In the genomic region with DNA sequence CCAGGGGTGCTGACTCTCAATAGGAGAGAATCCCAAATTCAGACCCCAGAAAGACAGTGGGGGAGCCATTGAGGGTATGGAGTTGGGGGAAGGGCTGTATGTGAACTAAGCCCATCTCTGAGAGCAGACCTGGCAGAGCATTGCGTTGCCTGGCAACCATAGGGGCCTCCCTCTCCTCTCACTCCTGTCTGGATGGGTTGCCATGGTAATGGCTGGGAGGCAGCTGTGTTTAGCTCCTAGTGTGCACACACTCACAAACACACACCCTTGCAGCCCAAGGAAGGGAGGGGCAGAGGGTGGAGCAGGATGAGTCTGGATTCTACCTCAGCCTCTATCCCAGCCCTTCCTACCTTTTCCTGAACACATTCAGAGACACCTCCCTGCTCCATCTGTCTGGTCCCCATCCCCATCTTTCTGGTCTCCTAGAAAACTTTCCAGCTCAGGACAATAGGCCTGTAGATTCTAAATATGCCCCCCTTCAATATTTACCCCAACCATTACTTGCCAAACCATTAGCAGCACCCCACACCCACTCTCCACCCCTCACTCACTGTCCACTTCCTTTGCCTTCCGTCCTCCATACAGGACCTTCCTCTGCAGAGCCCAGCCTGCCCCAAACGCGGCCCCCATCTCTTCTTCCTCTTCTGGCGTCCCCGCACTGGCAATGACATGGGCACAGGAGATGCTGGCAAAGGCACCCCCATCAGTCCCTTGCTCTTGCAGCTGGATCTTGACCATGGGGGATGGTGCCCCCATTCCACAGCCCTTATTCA, we compare ENCODE assay signal across 8 mouse cellular contexts. TPM values are rescaled to one million over a fixed set of nuclear protein-coding genes. Genes with fewer than 3 reads are reported as not detected.
DNase-seq lines count a peak whose midpoint lies in the region; ATAC-seq and TF ChIP-seq lines count a peak whose summit lies in the region.

No protein-coding gene starts in this region.

- H3K27ac ChIP-seq in forebrain, embryonic 11.5 days (ENCODE audit: low read depth, low read length) = peak overlapping the region; percentile 97
- peak overlapping the region; percentile 95 for H3K27ac ChIP-seq in layer of hippocampus, adult 2 months
- peak overlapping the region; percentile 97 for H3K27ac ChIP-seq in midbrain, embryonic 11.5 days (ENCODE audit: low read depth, low read length)

- H3K36me3 ChIP-seq in forebrain, embryonic 11.5 days (ENCODE audit: control insufficient read depth, insufficient read depth, low read length) = peaks cover 2% of the 10 kb centered on the region; the same call in 1 of the 2 replicates
- H3K36me3 ChIP-seq in midbrain, embryonic 11.5 days (ENCODE audit: control insufficient read depth, insufficient read depth, low read length) = peaks cover 7% of the 10 kb centered on the region; the same call in 1 of the 2 replicates

- WGBS in forebrain, embryonic 11.5 days = 49% methylated on average over 6 of the region's 6 CpGs
- 66% methylated on average over 6 of the region's 6 CpGs for WGBS in midbrain, embryonic 11.5 days

- DNase-seq in embryo, embryonic 10 days (ENCODE audit: low spot score) = peak; percentile 94
- peak; percentile 94 for DNase-seq in forebrain, embryonic 11.5 days (ENCODE audit: low spot score)
- peak; percentile 89 to 96 for DNase-seq in layer of hippocampus, adult 2 months (ENCODE audit: low spot score in 2 of 2)
- DNase-seq in midbrain, embryonic 11.5 days (ENCODE audit: low spot score, missing footprints) = peak; percentile 98
- peak; percentile 97 for DNase-seq in telencephalon, adult 2 months (ENCODE audit: low read depth, low spot score)
- DNase-seq in gastrocnemius, postnatal 10 days = no peak
- DNase-seq in kidney, adult 9 months = no peak
- no peak for DNase-seq in heart, postnatal 14 days

- peak; percentile 97 for ATAC-seq in forebrain, embryonic 11.5 days (replicated peaks; ENCODE audit: low FRiP score)
- peak; percentile 97 for ATAC-seq in midbrain, embryonic 11.5 days (ENCODE audit: low FRiP score)

- H3K9ac ChIP-seq in forebrain, embryonic 11.5 days (ENCODE audit: low read length) = peak overlapping the region; percentile 48
- peak overlapping the region; percentile 59 for H3K9ac ChIP-seq in midbrain, embryonic 11.5 days (ENCODE audit: low read length)

- no peaks in the 10 kb centered on the region for H3K9me3 ChIP-seq in forebrain, embryonic 11.5 days (ENCODE audit: control insufficient read depth, low read length)
- no peaks in the 10 kb centered on the region for H3K9me3 ChIP-seq in midbrain, embryonic 11.5 days (ENCODE audit: control insufficient read depth, low read length)

- intact Hi-C loops in heart, postnatal 14 days (cut with DNase I) = no loop called here

- peak overlapping the region; percentile 13; the same call in 1 of the 2 replicates for H3K4me3 ChIP-seq in forebrain, embryonic 11.5 days (ENCODE audit: low read depth, low read length)
- peak overlapping the region; percentile 48 for H3K4me3 ChIP-seq in layer of hippocampus, adult 2 months
- H3K4me3 ChIP-seq in midbrain, embryonic 11.5 days (ENCODE audit: low read depth, low read length) = peak overlapping the region; percentile 15; the same call in 1 of the 2 replicates

- TF ChIP-seq CTCF in layer of hippocampus, adult 2 months (conservative IDR thresholded peaks at IDR 0.05) = no peak

- no peaks in the 10 kb centered on the region for H3K27me3 ChIP-seq in forebrain, embryonic 11.5 days (ENCODE audit: control insufficient read depth, insufficient read depth, low read length)
- H3K27me3 ChIP-seq in midbrain, embryonic 11.5 days (ENCODE audit: control insufficient read depth, insufficient read depth, low read length) = no peaks in the 10 kb centered on the region

- H3K4me2 ChIP-seq in forebrain, embryonic 11.5 days (ENCODE audit: low read depth, low read length, severe bottlenecking) = peak overlapping the region; percentile 42
- H3K4me2 ChIP-seq in midbrain, embryonic 11.5 days = peak overlapping the region; percentile 42

- peaks cover 45% of the 10 kb centered on the region for H3K4me1 ChIP-seq in forebrain, embryonic 11.5 days (replicated peaks; ENCODE audit: control insufficient read depth, insufficient read depth, low read length)
- peaks cover 53% of the 10 kb centered on the region for H3K4me1 ChIP-seq in midbrain, embryonic 11.5 days (ENCODE audit: control insufficient read depth, insufficient read depth, low read length)

RNA-seq across cellular contexts. Expression of a gene that starts 6.9 kb away (rescaled TPM):
- 3.8 and 4.4 TPM in 2 replicates for polyA plus RNA-seq in forebrain, embryonic 11.5 days (2014; fragmentation: Nextera tagmentation; extraction: Ambion mirVana)
- total RNA-seq in layer of hippocampus, adult 2 months (2021) = 10 to 100 TPM; 70.4 to 72.5 TPM
- polyA plus RNA-seq in midbrain, embryonic 11.5 days (2014; fragmentation: Nextera tagmentation; extraction: Ambion mirVana) = 4.8 TPM in 2 replicates
- total RNA-seq in gastrocnemius, postnatal 10 days (2021) = under 1 TPM; 0.45 to 0.75 TPM
- total RNA-seq in heart, postnatal 14 days (2021) = 1 to 10 TPM; 1.4 to 1.8 TPM

RNA-seq across cellular contexts. Expression of a gene that starts 11.1 kb away (rescaled TPM):
- 81.1 and 83.5 TPM in 2 replicates for polyA plus RNA-seq in forebrain, embryonic 11.5 days (2014; fragmentation: Nextera tagmentation; extraction: Ambion mirVana)
- total RNA-seq in layer of hippocampus, adult 2 months (2021) = 100 to 1,000 TPM; 160 to 174 TPM
- 47.0 and 62.9 TPM in 2 replicates for polyA plus RNA-seq in midbrain, embryonic 11.5 days (2014; fragmentation: Nextera tagmentation; extraction: Ambion mirVana)
- 100 to 1,000 TPM; 189 to 203 TPM for total RNA-seq in gastrocnemius, postnatal 10 days (2021)
- 100 to 1,000 TPM; 287 to 312 TPM for total RNA-seq in heart, postnatal 14 days (2021)

RNA-seq across cellular contexts. Expression of a gene that starts 44.2 kb away (rescaled TPM):
- polyA plus RNA-seq in forebrain, embryonic 11.5 days (2014; fragmentation: Nextera tagmentation; extraction: Ambion mirVana) = 72.8 and 77.9 TPM in 2 replicates
- 10 to 100 TPM; 19.8 to 25.4 TPM for total RNA-seq in layer of hippocampus, adult 2 months (2021)
- 73.3 and 83.1 TPM in 2 replicates for polyA plus RNA-seq in midbrain, embryonic 11.5 days (2014; fragmentation: Nextera tagmentation; extraction: Ambion mirVana)
- 10 to 100 TPM in 1 of 2 experiments, 1 to 10 TPM in 1; 9.8 to 13.5 TPM for total RNA-seq in gastrocnemius, postnatal 10 days (2021)
- 10 to 100 TPM; 13.9 to 14.0 TPM for total RNA-seq in heart, postnatal 14 days (2021)

RNA-seq across cellular contexts. Expression of a gene that starts 49.9 kb away (rescaled TPM):
- polyA plus RNA-seq in forebrain, embryonic 11.5 days (2014; fragmentation: Nextera tagmentation; extraction: Ambion mirVana) = 23.5 and 26.0 TPM in 2 replicates
- 10 to 100 TPM; 64.1 to 67.3 TPM for total RNA-seq in layer of hippocampus, adult 2 months (2021)
- polyA plus RNA-seq in midbrain, embryonic 11.5 days (2014; fragmentation: Nextera tagmentation; extraction: Ambion mirVana) = 13.6 and 14.9 TPM in 2 replicates
- 1 to 10 TPM; 4.3 to 5.9 TPM for total RNA-seq in gastrocnemius, postnatal 10 days (2021)
- total RNA-seq in heart, postnatal 14 days (2021) = 10 to 100 TPM; 13.0 to 13.9 TPM

RNA-seq across cellular contexts. Expression of a gene that starts 53.0 kb away (rescaled TPM):
- polyA plus RNA-seq in forebrain, embryonic 11.5 days (2014; fragmentation: Nextera tagmentation; extraction: Ambion mirVana) = 11.9 and 12.4 TPM in 2 replicates
- total RNA-seq in layer of hippocampus, adult 2 months (2021) = 10 to 100 TPM; 43.6 to 49.2 TPM
- polyA plus RNA-seq in midbrain, embryonic 11.5 days (2014; fragmentation: Nextera tagmentation; extraction: Ambion mirVana) = 11.4 and 11.5 TPM in 2 replicates
- 10 to 100 TPM; 22.4 to 22.8 TPM for total RNA-seq in gastrocnemius, postnatal 10 days (2021)
- total RNA-seq in heart, postnatal 14 days (2021) = 10 to 100 TPM; 32.7 to 33.0 TPM

Comparison
In these comparisons a context has a peak if more than half of its experiments do, and no peak if none do; other contexts are left out.
1. DNase-seq: peak in embryo, embryonic 10 days (single experiment), forebrain, embryonic 11.5 days (single experiment), layer of hippocampus, adult 2 months (2 of 2), midbrain, embryonic 11.5 days (single experiment) and telencephalon, adult 2 months (single experiment); none in gastrocnemius, postnatal 10 days (single experiment), kidney, adult 9 months (single experiment) and heart, postnatal 14 days (0 of 2).
2. RNA of a gene that starts 6.9 kb away (total RNA-seq): 70.4 to 72.5 TPM in layer of hippocampus, adult 2 months; 1.4 to 1.8 TPM in heart, postnatal 14 days and 0.45 to 0.75 TPM in gastrocnemius, postnatal 10 days; every median in the first group is over 10 times any median in the second.
3. Peak in every context shown above with its lines, with median percentiles within 50 percentile points of each other: H3K27ac ChIP-seq and H3K4me3 ChIP-seq.